Mouse (Mus musculus) left cerebral cortex, adult 2 months (tissue): ENCODE measurements at regions not wholly inside any gene's neighbourhood (a gene's known extent, or its start where the extent isn't known, plus 50 kb on each side); places are given as distances from the start of the nearest gene placed in this dataset.
A peak's percentile ranks its signal among the peaks of the same experiment; 100 is the strongest.

Experiments
- DNase-seq, 2 experiments: peaks; one replicate each; pipeline ENCODE4 v3.0.0; 2021 to 2022; ENCODE audit warnings: low spot score in 2 of 2, mixed read lengths in 1 of 2; ENCODE audit errors: extremely low spot score in 1 of 2
- H3K27ac ChIP-seq: fragments of 200-600 bp; 2 replicates; pipeline ENCODE4 v1.8.1; 2022
- H3K4me3 ChIP-seq: fragments of 200-600 bp; 2 replicates; pipeline ENCODE4 v1.8.1; 2022
- CTCF ChIP-seq: fragments of 200-600 bp; IDR thresholded peaks from 2 replicates; pipeline ENCODE4 v1.8.1; 2022; ENCODE audit warnings: antibody characterized with exemption, mild to moderate bottlenecking, moderate library complexity
- intact Hi-C: fragments of 180-260 bp; cut with DNase I; formaldehyde crosslinking; loops from one replicate; pipeline ENCODE4 v1.15.1; 2025

- DNase-seq = no peak
- intact Hi-C loops = loop anchor here (10.0 kb wide), 1 partner anchor 361 kb away; no protein-coding TSS in a partner anchor
- Histone ChIP-seq H3K27ac (no peak overlapping the region), H3K4me3 (no peak overlapping the region)
- TF ChIP-seq CTCF = no peak
Observed at GRCm38 (mm10) chr7:75923951-75924467, 75.9 kb downstream of the Klhl25 start.

- peak; percentile 80 for TF ChIP-seq CTCF
- intact Hi-C loops = loop anchor here (1.0 to 10.0 kb wide), 3 partner anchors 357 to 1015 kb away; no protein-coding TSS in a partner anchor
- peak in 1 of 2 experiments; percentile 33 for DNase-seq
- Histone ChIP-seq H3K4me3 (no peak overlapping the region), H3K27ac (no peak overlapping the region)
Observed at GRCm38 (mm10) chr7:75927537-75927936, 79.4 kb downstream of the Klhl25 start.

- intact Hi-C loops = no loop called here
- Histone ChIP-seq H3K27ac (no peak overlapping the region), H3K4me3 (no peak overlapping the region)
- DNase-seq = no peak
- no peak for TF ChIP-seq CTCF
Observed at GRCm38 (mm10) chr7:75943844-75944243, 95.7 kb downstream of the Klhl25 start.

GRCm38 (mm10) chr7:75955671-75956070 lies 107.6 kb downstream of the Klhl25 start:
- no peak for DNase-seq
- TF ChIP-seq CTCF = no peak
- H3K4me3 ChIP-seq = no peak overlapping the region
- H3K27ac ChIP-seq = no peak overlapping the region
- intact Hi-C loops = no loop called here

- no peak overlapping the region for H3K4me3 ChIP-seq
- no peak overlapping the region for H3K27ac ChIP-seq
- no peak for TF ChIP-seq CTCF
- no peak for DNase-seq
- intact Hi-C loops = no loop called here
Observed at GRCm38 (mm10) chr7:75957366-75957765, 109.3 kb downstream of the Klhl25 start.

- no peak overlapping the region for H3K27ac ChIP-seq
- no peak overlapping the region for H3K4me3 ChIP-seq
- DNase-seq = no peak
- TF ChIP-seq CTCF = no peak
- intact Hi-C loops = no loop called here
Observed at GRCm38 (mm10) chr7:75959903-75960620, 112.0 kb downstream of the Klhl25 start.

GRCm38 (mm10) chr7:75968177-75968576 lies 120.1 kb downstream of the Klhl25 start:
- DNase-seq = no peak
- no peak overlapping the region for H3K4me3 ChIP-seq
- intact Hi-C loops = no loop called here
- H3K27ac ChIP-seq = no peak overlapping the region
- no peak for TF ChIP-seq CTCF

GRCm38 (mm10) chr7:75970914-75971313 lies 122.8 kb downstream of the Klhl25 start:
- no peak for DNase-seq
- intact Hi-C loops = no loop called here
- H3K4me3 ChIP-seq = no peak overlapping the region
- TF ChIP-seq CTCF = no peak
- no peak overlapping the region for H3K27ac ChIP-seq

GRCm38 (mm10) chr7:75971706-75972105 lies 123.6 kb downstream of the Klhl25 start:
- no peak for TF ChIP-seq CTCF
- no peak for DNase-seq
- intact Hi-C loops = no loop called here

GRCm38 (mm10) chr7:75981560-75981959 lies 133.4 kb downstream of the Klhl25 start:
- intact Hi-C loops = no loop called here
- no peak for DNase-seq
- no peak overlapping the region for H3K27ac ChIP-seq
- no peak overlapping the region for H3K4me3 ChIP-seq
- TF ChIP-seq CTCF = no peak

More at GRCm38 (mm10) chr7:75971706-75972105, 123.6 kb downstream of the Klhl25 start:
- no peak overlapping the region for H3K27ac ChIP-seq
- no peak overlapping the region for H3K4me3 ChIP-seq

GRCm38 (mm10) chr7:75983029-75983808 lies 135.1 kb downstream of the Klhl25 start:
- Histone ChIP-seq H3K27ac (no peak overlapping the region), H3K4me3 (no peak overlapping the region; the same call in 1 of the 2 replicates)
- intact Hi-C loops = no loop called here
- DNase-seq = peak in 1 of 2 experiments; percentile 25
- no peak for TF ChIP-seq CTCF

- no peak for TF ChIP-seq CTCF
- intact Hi-C loops = no loop called here
- no peak overlapping the region for H3K4me3 ChIP-seq
- no peak for DNase-seq
- H3K27ac ChIP-seq = no peak overlapping the region
Observed at GRCm38 (mm10) chr7:75983809-75984171, 135.7 kb downstream of the Klhl25 start.
